Mouse (Mus musculus) CH12.LX (cell line): ENCODE data around the gene Epop. TPM values are rescaled to one million over a fixed set of nuclear protein-coding genes. Genes with fewer than 3 reads are reported as not detected.

Experiments
- DNase-seq: peaks from one replicate; pipeline ENCODE4 v3.0.0-alpha.2; 2013; ENCODE audit errors: extremely low read depth
- H3K27ac ChIP-seq: 2 replicates; pipeline ENCODE4 v1.5.1; 2012; ENCODE audit warnings: low read depth, mild to moderate bottlenecking, control low read depth, moderate library complexity; ENCODE audit not compliant: insufficient read depth
- H3K27me3 ChIP-seq: replicated peaks from 2 replicates; pipeline ENCODE3; 2012; ENCODE audit warnings: inconsistent platforms
- H3K36me3 ChIP-seq, 2 experiments: replicated peaks in 1 of 2; 2 replicates each; pipeline versions ENCODE3 to v1.6.1; 2012; ENCODE audit warnings: inconsistent platforms in 1 of 2, low read length in 1 of 2, mild to moderate bottlenecking in 1 of 2, mixed read lengths in 1 of 2, moderate library complexity in 1 of 2; ENCODE audit not compliant: control insufficient read depth in 1 of 2, insufficient read depth in 1 of 2
- H3K4me1 ChIP-seq, 2 experiments: 2 replicates each; pipeline ENCODE4 v1.6.1; 2012; ENCODE audit warnings: inconsistent platforms in 1 of 2, moderate library complexity in 1 of 2; ENCODE audit not compliant: insufficient read depth in 2 of 2, control insufficient read depth in 1 of 2
- H3K4me2 ChIP-seq: 2 replicates; pipeline ENCODE4 v1.6.1; 2012; ENCODE audit warnings: low read depth, mild to moderate bottlenecking, control low read depth; ENCODE audit not compliant: poor library complexity, insufficient read depth, severe bottlenecking
- H3K4me3 ChIP-seq, 3 experiments: fragments of 150-350 bp in 1 of 3; sonication (generic) in 1 of 3; replicated peaks in 1 of 3; 2 replicates each; pipeline versions ENCODE3 to v1.5.1; 2011 to 2012; ENCODE audit warnings: low read depth in 2 of 3, low read length in 2 of 3, mild to moderate bottlenecking in 2 of 3, moderate library complexity in 2 of 3, control low read depth in 1 of 3, improper control_type of control experiment in 1 of 3, inconsistent platforms in 1 of 3, mixed read lengths in 1 of 3; ENCODE audit not compliant: poor library complexity in 1 of 3
- H3K79me2 ChIP-seq: replicated peaks from 2 replicates; pipeline ENCODE4 v1.6.1; 2012; ENCODE audit warnings: mild to moderate bottlenecking, moderate library complexity; ENCODE audit not compliant: control insufficient read depth, poor library complexity, insufficient read depth, severe bottlenecking; ENCODE audit errors: extremely low read depth
- H3K9ac ChIP-seq: 2 replicates; pipeline ENCODE4 v1.6.1; 2012; ENCODE audit warnings: low read depth, mild to moderate bottlenecking, control low read depth, moderate library complexity; ENCODE audit not compliant: insufficient read depth
- H3K9me3 ChIP-seq: replicated peaks from 2 replicates; pipeline ENCODE3; 2012; ENCODE audit warnings: low read length, inconsistent platforms, mixed read lengths
- BHLHE40 ChIP-seq: IDR thresholded peaks from 2 replicates; pipeline ENCODE4 v1.6.1; 2011; ENCODE audit warnings: mild to moderate bottlenecking, low read depth, low read length, improper control_type of control experiment
- CHD2 ChIP-seq: IDR thresholded peaks from 2 replicates; pipeline ENCODE4 v1.6.1; 2011; ENCODE audit warnings: low read length, improper control_type of control experiment
- ELF1 ChIP-seq: IDR thresholded peaks from 2 replicates; pipeline ENCODE4 v1.6.1; 2014; ENCODE audit warnings: low read depth, mild to moderate bottlenecking, inconsistent platforms, low read length, improper control_type of control experiment
- GABPA ChIP-seq: IDR thresholded peaks from 2 replicates; pipeline ENCODE4 v1.6.1; 2012; ENCODE audit warnings: low read depth, low read length, improper control_type of control experiment, inconsistent platforms; ENCODE audit not compliant: insufficient replicate concordance
- HCFC1 ChIP-seq: IDR thresholded peaks from 2 replicates; pipeline ENCODE4 v1.6.1; 2012; ENCODE audit warnings: low read depth, mild to moderate bottlenecking, inconsistent platforms, low read length, improper control_type of control experiment
- IRF4 ChIP-seq: IDR thresholded peaks from 2 replicates; pipeline ENCODE4 v1.6.1; 2014; ENCODE audit warnings: low read depth, mild to moderate bottlenecking, inconsistent platforms, low read length, improper control_type of control experiment
- JUN ChIP-seq: IDR thresholded peaks from 2 replicates; pipeline ENCODE4 v1.6.1; 2011; ENCODE audit warnings: low read depth, mild to moderate bottlenecking, low read length, improper control_type of control experiment, moderate library complexity; ENCODE audit not compliant: insufficient read depth
- KAT2A ChIP-seq: IDR thresholded peaks from 2 replicates; pipeline ENCODE4 v1.6.1; 2012; ENCODE audit warnings: low read length, improper control_type of control experiment, inconsistent platforms; ENCODE audit not compliant: insufficient replicate concordance
- MAFK ChIP-seq: IDR thresholded peaks from 2 replicates; pipeline ENCODE4 v1.6.1; 2011; ENCODE audit warnings: low read length, improper control_type of control experiment; ENCODE audit not compliant: insufficient replicate concordance
- MAX ChIP-seq: IDR thresholded peaks from 2 replicates; pipeline ENCODE4 v1.6.1; 2011; ENCODE audit warnings: low read length, improper control_type of control experiment
- MAZ ChIP-seq: IDR thresholded peaks from 2 replicates; pipeline ENCODE4 v1.6.1; 2012; ENCODE audit warnings: low read depth, mild to moderate bottlenecking, inconsistent platforms, low read length, improper control_type of control experiment, moderate library complexity
- MEF2A ChIP-seq: IDR thresholded peaks from 2 replicates; pipeline ENCODE4 v1.6.1; 2014; ENCODE audit warnings: low read depth, mild to moderate bottlenecking, inconsistent platforms, low read length, improper control_type of control experiment, borderline replicate concordance
- MXI1 ChIP-seq: IDR thresholded peaks from 2 replicates; pipeline ENCODE4 v1.6.1; 2011; ENCODE audit warnings: mild to moderate bottlenecking, low read depth, low read length, improper control_type of control experiment
- MYC ChIP-seq: IDR thresholded peaks from 2 replicates; pipeline ENCODE4 v1.6.1; 2011; ENCODE audit warnings: low read depth, mild to moderate bottlenecking, improper control_type of control experiment, low read length
- NRF1 ChIP-seq: IDR thresholded peaks from 2 replicates; pipeline ENCODE4 v1.6.1; 2014; ENCODE audit warnings: low read depth, mild to moderate bottlenecking, inconsistent platforms, low read length, improper control_type of control experiment, moderate library complexity
- PAX5 ChIP-seq: IDR thresholded peaks from 2 replicates; pipeline ENCODE4 v1.6.1; 2012; ENCODE audit warnings: low read length, inconsistent platforms, mixed read lengths
- POLR2A ChIP-seq: IDR thresholded peaks from 2 replicates; pipeline ENCODE4 v1.6.1; 2011; ENCODE audit warnings: low read depth, mild to moderate bottlenecking, improper control_type of control experiment, low read length
- POLR2AphosphoS2 ChIP-seq: IDR thresholded peaks from 2 replicates; pipeline ENCODE4 v1.6.1; 2011; ENCODE audit warnings: low read depth, low read length, improper control_type of control experiment
- RAD21 ChIP-seq: IDR thresholded peaks from 2 replicates; pipeline ENCODE4 v1.6.1; 2011; ENCODE audit warnings: low read depth, mild to moderate bottlenecking, low read length, improper control_type of control experiment, moderate library complexity
- RCOR1 ChIP-seq: conservative IDR thresholded peaks from 2 replicates; pipeline ENCODE4 v1.6.1; 2012; ENCODE audit warnings: low read depth, mild to moderate bottlenecking, inconsistent platforms, low read length, improper control_type of control experiment
- SMC3 ChIP-seq: IDR thresholded peaks from 2 replicates; pipeline ENCODE4 v1.6.1; 2011; ENCODE audit warnings: low read depth, low read length, improper control_type of control experiment
- TBP ChIP-seq: conservative IDR thresholded peaks from 2 replicates; pipeline ENCODE4 v1.6.1; 2011; ENCODE audit warnings: low read depth, low read length, improper control_type of control experiment
- TCF12 ChIP-seq: IDR thresholded peaks from 2 replicates; pipeline ENCODE4 v1.6.1; 2014; ENCODE audit warnings: low read depth, mild to moderate bottlenecking, inconsistent platforms, low read length, improper control_type of control experiment
- USF2 ChIP-seq: conservative IDR thresholded peaks from 2 replicates; pipeline ENCODE4 v1.6.1; 2011; ENCODE audit warnings: low read depth, low read length, improper control_type of control experiment
- dilution Hi-C: fragments of 300-500 bp; cut with MboI; formaldehyde crosslinking; loops from 2 replicates; pipeline ENCODE4 v1.14.3; 2020; ENCODE audit warnings: low sequenced_read_pairs; ENCODE audit not compliant: extremely low pct_unique_long_range_greater_than_20kb, extremely low pct_ligation_motif_present
- in situ Hi-C: fragments of 300-500 bp; cut with MboI; formaldehyde crosslinking; loops from 3 replicates; pipeline ENCODE4 v1.14.3; 2019; ENCODE audit warnings: low sequenced_read_pairs, low pct_ligation_motif_present, low pct_unique_long_range_greater_than_20kb, mixed read lengths
- polyA plus RNA-seq: library from polyadenylated mRNA; unstranded; fragments of >175 nt; gene quantifications from 2 replicates; pipeline ENCODE4 v1.2.1, GENCODE M21; 2012; ENCODE audit warnings: low read depth; ENCODE audit not compliant: insufficient read length
- total RNA-seq, 2 experiments: library from RNA; depleted of rRNA; stranded (reverse); fragments of 300-350 nt in 1 of 2; fragments of >200 nt in 1 of 2; gene quantifications; 2 replicates each; pipeline ENCODE4 v1.2.3; 2012 to 2014

The Epop gene
- total and polyA plus RNA-seq, 3 experiments: 2.1 to 8.4 (median 4.2) TPM

DNA sequence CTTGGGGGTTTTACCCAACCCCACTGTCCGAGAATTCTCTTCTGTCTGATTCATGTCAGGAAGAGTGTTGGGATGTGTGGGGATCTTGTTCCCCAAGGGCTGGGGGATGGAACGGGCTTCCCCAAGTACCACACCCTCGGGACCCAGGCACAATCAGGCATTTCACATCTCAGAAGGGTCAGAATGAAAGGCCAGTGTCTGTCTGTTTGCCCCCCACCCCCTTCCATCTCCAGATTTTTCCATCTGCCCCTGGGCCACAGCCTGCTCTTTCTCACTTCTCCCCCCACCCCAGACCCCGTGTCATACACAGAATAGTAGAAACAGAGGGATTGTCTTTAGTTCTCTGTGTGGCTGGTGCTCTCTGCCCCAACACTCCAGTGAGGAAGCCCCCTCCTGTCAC, 20.6 kb downstream of the Epop start:
- Histone ChIP-seq H3K27ac (no peak overlapping the region), H3K4me1 (peaks cover 9 to 12% of the 10 kb centered on the region in 2 experiments; a peak in 3 of 4 replicates), H3K9ac (no peak overlapping the region), H3K4me2 (no peak overlapping the region), H3K79me2 (no peaks in the 10 kb centered on the region), H3K9me3 (no peaks in the 10 kb centered on the region), H3K4me3 (no peak overlapping the region), H3K27me3 (peaks cover 50% of the 10 kb centered on the region), H3K36me3 (no peaks in the 10 kb centered on the region)
- DNase-seq: no peak
- TF ChIP-seq MXI1 (no peak), USF2 (no peak), HCFC1 (no peak), JUN (no peak), TCF12 (no peak), KAT2A (no peak), CHD2 (no peak), GABPA (no peak)
- dilution Hi-C loops (no loop called here), in situ Hi-C loops (no loop called here)

DNA sequence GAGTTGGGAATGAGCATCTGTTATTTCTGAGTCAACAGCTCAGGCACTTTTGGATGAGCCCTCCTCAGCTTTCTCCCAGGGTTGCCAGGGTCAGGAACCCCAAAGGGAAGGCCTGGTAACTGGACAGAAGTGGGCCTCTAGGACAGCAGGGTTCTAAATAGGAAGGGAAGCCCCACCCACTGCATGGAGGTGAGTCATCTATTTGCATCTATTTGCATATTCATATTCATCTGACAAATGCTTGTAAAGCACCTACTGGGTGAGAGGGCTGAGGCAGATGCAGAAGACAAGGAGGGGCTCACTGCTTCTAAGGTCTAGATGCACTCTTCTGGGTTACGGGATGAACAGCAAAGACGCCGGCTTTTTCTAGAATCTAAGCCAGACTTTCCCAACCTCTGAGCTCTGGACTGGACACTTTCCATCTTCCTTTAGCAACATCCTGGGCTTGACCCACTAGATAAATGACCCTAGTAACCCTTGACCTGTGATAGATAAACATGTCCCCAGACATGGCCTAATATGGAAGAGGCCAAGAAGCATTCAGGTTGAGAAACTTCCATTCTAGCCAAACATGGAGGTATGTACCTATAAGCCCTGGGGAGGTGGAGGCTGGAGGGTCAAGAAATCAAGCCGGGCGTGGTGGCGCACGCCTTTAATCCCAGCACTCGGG, 22.3 kb downstream of the Epop start:
- in situ Hi-C loops (no loop called here), dilution Hi-C loops (no loop called here)
- no peak overlapping the region for H3K4me2 ChIP-seq
- H3K36me3 ChIP-seq: no peaks in the 10 kb centered on the region
- no peaks in the 10 kb centered on the region for H3K9me3 ChIP-seq
- no peak for DNase-seq
- peaks cover 46% of the 10 kb centered on the region for H3K27me3 ChIP-seq
- no peak overlapping the region for H3K9ac ChIP-seq
- peaks cover 9 to 22% of the 10 kb centered on the region in 2 experiments; a peak in 3 of 4 replicates for H3K4me1 ChIP-seq
- no peak for TF ChIP-seq RAD21
- no peak for TF ChIP-seq MAX
- TF ChIP-seq USF2: no peak
- TF ChIP-seq JUN: no peak
- no peak for TF ChIP-seq MAFK
- TF ChIP-seq GABPA: no peak
- TF ChIP-seq MEF2A: no peak
- no peak overlapping the region for H3K4me3 ChIP-seq
- no peaks in the 10 kb centered on the region for H3K79me2 ChIP-seq
- H3K27ac ChIP-seq: no peak overlapping the region

DNA sequence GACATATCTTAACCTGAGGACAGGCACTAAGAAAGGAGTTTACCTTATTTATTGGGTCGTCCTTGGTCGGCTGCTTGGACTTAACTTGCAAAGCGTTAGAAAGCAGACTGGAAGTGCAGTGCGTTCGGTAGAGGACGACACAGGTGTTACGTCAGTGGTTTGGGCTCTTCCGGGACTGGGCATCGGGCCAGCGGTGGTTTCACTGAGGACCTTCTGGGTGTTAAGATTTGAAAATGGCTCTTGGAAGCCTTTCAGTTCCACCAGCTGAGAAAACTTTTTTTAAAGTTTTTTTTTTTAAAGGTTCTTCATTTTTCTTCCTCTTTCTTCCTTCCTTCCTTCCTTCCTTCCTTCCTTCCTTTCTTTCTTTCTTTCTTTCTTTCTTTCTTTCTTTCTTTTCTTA, 25.6 kb downstream of the Epop start:
- no peak overlapping the region for H3K27ac ChIP-seq
- peak overlapping the region; percentile 39; the same call in 1 of the 2 replicates for H3K4me2 ChIP-seq
- peak overlapping the region in 1 of 3 experiments; percentile 12 for H3K4me3 ChIP-seq
- peak overlapping the region; percentile 8; the same call in 1 of the 2 replicates for H3K9ac ChIP-seq
- H3K79me2 ChIP-seq: no peaks in the 10 kb centered on the region
- in situ Hi-C loops (no loop called here), dilution Hi-C loops (no loop called here)
- H3K36me3 ChIP-seq: no peaks in the 10 kb centered on the region
- peaks cover 27% of the 10 kb centered on the region for H3K27me3 ChIP-seq
- no peak for DNase-seq
- peaks cover 9 to 22% of the 10 kb centered on the region in 2 experiments; a peak in 3 of 4 replicates for H3K4me1 ChIP-seq
- H3K9me3 ChIP-seq: no peaks in the 10 kb centered on the region
- no peak for TF ChIP-seq BHLHE40
- TF ChIP-seq USF2: no peak
- no peak for TF ChIP-seq CHD2
- no peak for TF ChIP-seq TBP
- no peak for TF ChIP-seq POLR2AphosphoS2
- TF ChIP-seq NRF1: no peak
- TF ChIP-seq ELF1: peak; percentile 90
- no peak for TF ChIP-seq PAX5
- TF ChIP-seq RAD21: no peak
- peak; percentile 23; the same call in 1 of the 2 replicates for TF ChIP-seq IRF4
- no peak for TF ChIP-seq SMC3
- TF ChIP-seq RCOR1: no peak
- no peak for TF ChIP-seq HCFC1
- TF ChIP-seq JUN: no peak
- no peak for TF ChIP-seq MAZ
- TF ChIP-seq MYC: no peak
- TF ChIP-seq MAX: no peak
- 0 out of 2 replicates have a peak, but pooled peaks have one; percentile 21 for TF ChIP-seq POLR2A
- TF ChIP-seq MAFK: no peak
- TF ChIP-seq MEF2A: no peak
- TF ChIP-seq GABPA: no peak
